Comparison of ENCODE assay signal across 11 mouse cellular contexts in genomic region chr1:72878473-72879318, GRCm38 (mm10). TPM values are rescaled to one million over a fixed set of nuclear protein-coding genes. Genes with fewer than 3 reads are reported as not detected.
DNase-seq lines count a peak whose midpoint lies in the region; ATAC-seq and TF ChIP-seq lines count a peak whose summit lies in the region.
"Had no signal": no experiment of that assay in that cellular context is flagged by ENCODE, and none has a peak within 500 bp of the region (broad histone marks: within the 10 kb centered on the region; RNA-seq: fewer than 3 reads in every experiment).

No protein-coding gene starts in this region.

- H3K27me3 ChIP-seq in cerebellum, adult 2 months (ENCODE audit: control insufficient read depth, insufficient read depth, low read length): no peaks in the 10 kb centered on the region
- peaks cover 38% of the 10 kb centered on the region for H3K27me3 ChIP-seq in hindbrain, embryonic 13.5 days
- peaks cover 17% of the 10 kb centered on the region for H3K27me3 ChIP-seq in hindbrain, embryonic 11.5 days (ENCODE audit: control insufficient read depth, insufficient read depth, low read length)
- peaks cover 3% of the 10 kb centered on the region; the same call in 1 of the 2 replicates for H3K27me3 ChIP-seq in embryonic facial prominence, embryonic 15.5 days
- H3K27me3 ChIP-seq in midbrain, embryonic 15.5 days (replicated peaks): peaks cover 11% of the 10 kb centered on the region

- no peak for TF ChIP-seq POLR2A in cerebellum, adult 2 months (IDR thresholded peaks at IDR 0.05; ENCODE audit: borderline replicate concordance, insufficient read depth, low read length)

- no peak for TF ChIP-seq CTCF in cerebellum, adult 2 months (IDR thresholded peaks at IDR 0.05; ENCODE audit: borderline replicate concordance, insufficient read depth, low read depth, low read length)

- 39% methylated on average over 25 of the region's 25 CpGs for WGBS in cerebellum, adult 2 months
- WGBS in hindbrain, embryonic 13.5 days: 62% methylated on average over 25 of the region's 25 CpGs
- 67% methylated on average over 25 of the region's 25 CpGs for WGBS in hindbrain, embryonic 11.5 days
- WGBS in embryonic facial prominence, embryonic 15.5 days: 18% methylated on average over 25 of the region's 25 CpGs
- 58% methylated on average over 25 of the region's 25 CpGs for WGBS in midbrain, embryonic 15.5 days

- DNase-seq in cerebellum, adult 2 months: peak in 1 of 2 experiments; percentile 25
- DNase-seq in cerebellum, adult 11-12 months: no peak
- no peak for DNase-seq in hindbrain, embryonic 11.5 days (ENCODE audit: low spot score)
- DNase-seq in layer of hippocampus, adult 11-12 months (ENCODE audit: low spot score): no peak
- no peak for DNase-seq in adrenal gland, adult 8-10 months
- DNase-seq: thymus, postnatal 36 days had no signal

- no peaks in the 10 kb centered on the region for H3K36me3 ChIP-seq in hindbrain, embryonic 13.5 days
- H3K36me3 ChIP-seq in hindbrain, embryonic 11.5 days (ENCODE audit: control insufficient read depth, insufficient read depth, low read length): no peaks in the 10 kb centered on the region
- H3K36me3 ChIP-seq in embryonic facial prominence, embryonic 15.5 days: no peaks in the 10 kb centered on the region
- H3K36me3 ChIP-seq in midbrain, embryonic 15.5 days (replicated peaks): no peaks in the 10 kb centered on the region

- H3K4me1 ChIP-seq in cerebellum, adult 2 months (ENCODE audit: control insufficient read depth, insufficient read depth, low read length): peaks cover 10% of the 10 kb centered on the region
- peaks cover 25% of the 10 kb centered on the region for H3K4me1 ChIP-seq in hindbrain, embryonic 13.5 days (replicated peaks)
- peaks cover 2% of the 10 kb centered on the region for H3K4me1 ChIP-seq in hindbrain, embryonic 11.5 days (replicated peaks; ENCODE audit: control insufficient read depth, insufficient read depth, low read length)
- H3K4me1 ChIP-seq in embryonic facial prominence, embryonic 15.5 days: peaks cover 43% of the 10 kb centered on the region
- H3K4me1 ChIP-seq in midbrain, embryonic 15.5 days: peaks cover 35% of the 10 kb centered on the region

- no peaks in the 10 kb centered on the region for H3K9me3 ChIP-seq in hindbrain, embryonic 13.5 days
- H3K9me3 ChIP-seq in hindbrain, embryonic 11.5 days (ENCODE audit: control insufficient read depth, low read length): no peaks in the 10 kb centered on the region
- H3K9me3 ChIP-seq in embryonic facial prominence, embryonic 15.5 days (replicated peaks): no peaks in the 10 kb centered on the region
- H3K9me3 ChIP-seq in midbrain, embryonic 15.5 days: no peaks in the 10 kb centered on the region

- no peak overlapping the region for H3K9ac ChIP-seq in hindbrain, embryonic 13.5 days
- H3K9ac ChIP-seq in hindbrain, embryonic 11.5 days (ENCODE audit: low read depth, low read length): no peak overlapping the region
- H3K9ac ChIP-seq in embryonic facial prominence, embryonic 15.5 days: no peak overlapping the region
- no peak overlapping the region for H3K9ac ChIP-seq in midbrain, embryonic 15.5 days

- H3K4me2 ChIP-seq in hindbrain, embryonic 13.5 days: peak overlapping the region; percentile 43
- no peak overlapping the region for H3K4me2 ChIP-seq in hindbrain, embryonic 11.5 days (replicated peaks; ENCODE audit: low read depth, low read length)
- H3K4me2 ChIP-seq in embryonic facial prominence, embryonic 15.5 days (replicated peaks): peak overlapping the region; percentile 42
- H3K4me2 ChIP-seq in midbrain, embryonic 15.5 days: peak overlapping the region; percentile 40

- H3K27ac ChIP-seq in cerebellum, adult 2 months (ENCODE audit: insufficient read depth, low read length): no peak overlapping the region
- H3K27ac ChIP-seq in hindbrain, embryonic 13.5 days: no peak overlapping the region
- no peak overlapping the region for H3K27ac ChIP-seq in hindbrain, embryonic 11.5 days (ENCODE audit: low read depth, low read length)
- H3K27ac ChIP-seq in embryonic facial prominence, embryonic 15.5 days (replicated peaks): peak overlapping the region; percentile 81
- H3K27ac ChIP-seq in midbrain, embryonic 15.5 days: no peak overlapping the region
- H3K27ac ChIP-seq: macrophage had no signal

- H3K4me3 ChIP-seq in cerebellum, adult 2 months (replicated peaks; ENCODE audit: insufficient read depth, low read depth, low read length): peak overlapping the region; percentile 55
- no peak overlapping the region for H3K4me3 ChIP-seq in hindbrain, embryonic 13.5 days
- no peak overlapping the region for H3K4me3 ChIP-seq in hindbrain, embryonic 11.5 days (ENCODE audit: low read depth, low read length)
- peak overlapping the region; percentile 21; the same call in 1 of the 2 replicates for H3K4me3 ChIP-seq in embryonic facial prominence, embryonic 15.5 days (replicated peaks)
- H3K4me3 ChIP-seq in midbrain, embryonic 15.5 days: no peak overlapping the region
- H3K4me3 ChIP-seq: layer of hippocampus, adult 2 months had no signal

- ATAC-seq in hindbrain, embryonic 13.5 days (ENCODE audit: low FRiP score): no peak
- ATAC-seq in hindbrain, embryonic 11.5 days (ENCODE audit: low FRiP score): no peak
- no peak for ATAC-seq in embryonic facial prominence, embryonic 15.5 days (ENCODE audit: insufficient number of reproducible peaks, low FRiP score, low TSS enrichment, low read depth)
- ATAC-seq in midbrain, embryonic 15.5 days (replicated peaks): no peak

RNA-seq across cellular contexts. Expression of gene Igfbp5, which starts 4.0 kb away (rescaled TPM):
- polyA plus RNA-seq in cerebellum, adult 2 months (2012; rRNA removed): 63.0 and 81.6 TPM in 2 replicates
- 60.5 and 68.4 TPM in 2 replicates for polyA plus RNA-seq in hindbrain, embryonic 13.5 days (2015; fragmentation: Nextera tagmentation; extraction: Ambion mirVana)
- 28.1 and 34.8 TPM in 2 replicates for polyA plus RNA-seq in hindbrain, embryonic 11.5 days (2014; fragmentation: Nextera tagmentation; extraction: Ambion mirVana)
- 127 and 131 TPM in 2 replicates for polyA plus RNA-seq in embryonic facial prominence, embryonic 15.5 days (2015; fragmentation: Nextera tagmentation; extraction: Ambion mirVana)
- polyA plus RNA-seq in midbrain, embryonic 15.5 days (2015; fragmentation: Nextera tagmentation; extraction: Ambion mirVana): 38.4 and 39.6 TPM in 2 replicates
- total RNA-seq in adrenal gland, adult 8-10 months (2022): 100 to 1,000 TPM in 3 of 4 experiments, 10 to 100 TPM in 1; 99.0 to 265 (median 164) TPM

RNA-seq across cellular contexts. Expression of gene Igfbp2, which starts 54.4 kb away (rescaled TPM):
- 63.0 and 78.5 TPM in 2 replicates for polyA plus RNA-seq in cerebellum, adult 2 months (2012; rRNA removed)
- 392 and 465 TPM in 2 replicates for polyA plus RNA-seq in hindbrain, embryonic 13.5 days (2015; fragmentation: Nextera tagmentation; extraction: Ambion mirVana)
- polyA plus RNA-seq in hindbrain, embryonic 11.5 days (2014; fragmentation: Nextera tagmentation; extraction: Ambion mirVana): 521 and 561 TPM in 2 replicates
- 728 and 790 TPM in 2 replicates for polyA plus RNA-seq in embryonic facial prominence, embryonic 15.5 days (2015; fragmentation: Nextera tagmentation; extraction: Ambion mirVana)
- 329 and 430 TPM in 2 replicates for polyA plus RNA-seq in midbrain, embryonic 15.5 days (2015; fragmentation: Nextera tagmentation; extraction: Ambion mirVana)
- 1 to 10 TPM; 2.4 to 4.0 (median 2.6) TPM for total RNA-seq in adrenal gland, adult 8-10 months (2022)
- polyA plus RNA-seq: macrophage had no signal

Comparison
In these comparisons a context has a peak if more than half of its experiments do, and no peak if none do; other contexts are left out.
1. H3K4me3 ChIP-seq: peak in cerebellum, adult 2 months (single experiment) and embryonic facial prominence, embryonic 15.5 days (single experiment); none in hindbrain, embryonic 13.5 days (single experiment), hindbrain, embryonic 11.5 days (single experiment) and midbrain, embryonic 15.5 days (single experiment).